ENCODE assay signal across 8 mouse cellular contexts in the genomic region with DNA sequence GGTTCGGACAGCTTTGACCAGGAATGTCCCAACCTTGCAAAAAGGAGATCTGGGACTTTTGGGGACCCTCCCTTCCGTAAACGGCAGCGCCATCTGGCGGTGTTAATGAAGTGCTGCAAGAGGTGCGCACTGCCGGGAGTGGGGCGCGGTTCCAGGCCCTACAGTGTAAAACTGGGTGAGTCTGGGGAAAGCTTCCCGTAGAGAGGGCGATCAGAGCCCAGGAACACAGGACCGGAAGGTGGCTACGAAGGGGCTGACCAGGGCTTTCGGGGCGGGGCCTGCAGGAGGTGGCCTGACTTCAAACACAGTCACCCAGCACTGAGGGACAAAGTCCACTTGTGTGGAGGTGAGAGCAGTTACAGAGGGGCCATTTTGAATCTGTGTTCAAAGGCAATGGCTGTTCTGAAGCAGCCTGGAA. TPM values are rescaled to one million over a fixed set of nuclear protein-coding genes. Genes with fewer than 3 reads are reported as not detected.
DNase-seq lines count a peak whose midpoint lies in the region; ATAC-seq and TF ChIP-seq lines count a peak whose summit lies in the region.

No protein-coding gene starts in this region.

- H3K9ac ChIP-seq in ES-Bruce4 (ENCODE audit: low read depth, poor library complexity, severe bottlenecking) = peak overlapping the region; percentile 73
- peak overlapping the region; percentile 37; the same call in 1 of the 2 replicates for H3K9ac ChIP-seq in embryonic facial prominence, embryonic 11.5 days (replicated peaks; ENCODE audit: low read length)

- no peaks in the 10 kb centered on the region for H3K36me3 ChIP-seq in ES-Bruce4 (ENCODE audit: control insufficient read depth, insufficient read depth, low read length, poor library complexity, severe bottlenecking)
- no peaks in the 10 kb centered on the region for H3K36me3 ChIP-seq in embryonic facial prominence, embryonic 11.5 days (replicated peaks; ENCODE audit: control insufficient read depth, insufficient read depth, low read depth, low read length)
- H3K36me3 ChIP-seq in megakaryocyte, embryonic 14.5 days (replicated peaks; ENCODE audit: low read length) = no peaks in the 10 kb centered on the region
- no peaks in the 10 kb centered on the region for H3K36me3 ChIP-seq in testis, adult 2 months (ENCODE audit: control insufficient read depth, insufficient read depth, low read length)

- H3K27ac ChIP-seq in ES-Bruce4 (ENCODE audit: insufficient read depth, low read length) = peak overlapping the region; percentile 53
- no peak overlapping the region for H3K27ac ChIP-seq in embryonic facial prominence, embryonic 11.5 days (replicated peaks; ENCODE audit: low read depth, low read length)
- no peak overlapping the region for H3K27ac ChIP-seq in testis, adult 2 months (ENCODE audit: control insufficient read depth, insufficient read depth, low read depth, low read length)

- H3K4me1 ChIP-seq in ES-Bruce4 (ENCODE audit: control insufficient read depth, insufficient read depth, low read length) = no peaks in the 10 kb centered on the region
- peaks cover 21% of the 10 kb centered on the region for H3K4me1 ChIP-seq in embryonic facial prominence, embryonic 11.5 days (ENCODE audit: control insufficient read depth, insufficient read depth, low read length)
- H3K4me1 ChIP-seq in megakaryocyte, embryonic 14.5 days = peaks cover 45% of the 10 kb centered on the region
- H3K4me1 ChIP-seq in testis, adult 2 months (ENCODE audit: control insufficient read depth, insufficient read depth, low read length) = peaks cover 19% of the 10 kb centered on the region

- H3K27me3 ChIP-seq in ES-Bruce4 (ENCODE audit: control insufficient read depth, insufficient read depth, low read length, poor library complexity, severe bottlenecking) = peaks cover 30% of the 10 kb centered on the region
- peaks cover 50% of the 10 kb centered on the region for H3K27me3 ChIP-seq in embryonic facial prominence, embryonic 11.5 days (ENCODE audit: control insufficient read depth, insufficient read depth, low read length)
- peaks cover 77% of the 10 kb centered on the region for H3K27me3 ChIP-seq in megakaryocyte, embryonic 14.5 days (replicated peaks)
- H3K27me3 ChIP-seq in testis, adult 2 months (ENCODE audit: control insufficient read depth, insufficient read depth, low read length) = peaks cover 23% of the 10 kb centered on the region

- H3K4me2 ChIP-seq in embryonic facial prominence, embryonic 11.5 days (ENCODE audit: low read depth, low read length) = peak overlapping the region; percentile 25

- DNase-seq in cerebellum, adult 18-20 months = peak; percentile 34 to 64
- no peak for DNase-seq in cerebellum, adult 9-11 months
- peak; percentile 77 for DNase-seq in embryonic facial prominence, embryonic 11.5 days (ENCODE audit: low spot score)
- peak; percentile 63 to 79 for DNase-seq in heart, postnatal 14 days
- peak; percentile 84 to 91 for DNase-seq in kidney, postnatal 4 days

- H3K9me3 ChIP-seq in ES-Bruce4 (replicated peaks; ENCODE audit: control insufficient read depth, insufficient read depth, low read length, poor library complexity, severe bottlenecking) = no peaks in the 10 kb centered on the region
- H3K9me3 ChIP-seq in embryonic facial prominence, embryonic 11.5 days (replicated peaks; ENCODE audit: control insufficient read depth, low read length) = no peaks in the 10 kb centered on the region
- H3K9me3 ChIP-seq in megakaryocyte, embryonic 14.5 days = no peaks in the 10 kb centered on the region

- intact Hi-C loops in heart, postnatal 14 days (cut with DNase I) = loop anchor here (5.0 kb wide), 1 partner anchor 168 kb away; no protein-coding TSS in a partner anchor

- no peak for TF ChIP-seq EP300 in ES-Bruce4 (IDR thresholded peaks at IDR 0.05; ENCODE audit: insufficient read depth, low read depth, low read length)

- no peak for TF ChIP-seq POLR2A in ES-Bruce4 (IDR thresholded peaks at IDR 0.05; ENCODE audit: insufficient read depth, low read length)
- TF ChIP-seq POLR2A in testis, adult 2 months (IDR thresholded peaks at IDR 0.05; ENCODE audit: control insufficient read depth, low read depth, low read length) = no peak

- under 1% methylated on average over 15 of the region's 15 CpGs for WGBS in embryonic facial prominence, embryonic 11.5 days

- H3K4me3 ChIP-seq in ES-Bruce4 (ENCODE audit: low read depth, low read length) = peak overlapping the region; percentile 71
- no peak overlapping the region; the same call in 1 of the 2 replicates for H3K4me3 ChIP-seq in embryonic facial prominence, embryonic 11.5 days (ENCODE audit: low read depth, low read length)
- peak overlapping the region; percentile 1 for H3K4me3 ChIP-seq in megakaryocyte, embryonic 14.5 days (replicated peaks)
- H3K4me3 ChIP-seq in testis, adult 2 months (ENCODE audit: control insufficient read depth, low read depth, low read length) = peak overlapping the region; percentile 63

- peak; percentile 89 for TF ChIP-seq CTCF in ES-Bruce4 (IDR thresholded peaks at IDR 0.05; ENCODE audit: low read depth, low read length)
- TF ChIP-seq CTCF in testis, adult 2 months (IDR thresholded peaks at IDR 0.05; ENCODE audit: control insufficient read depth, insufficient read depth, insufficient replicate concordance, low read depth, low read length) = peak; percentile 82; the same call in 1 of the 2 replicates

- peak; percentile 45 for ATAC-seq in embryonic facial prominence, embryonic 11.5 days (replicated peaks; ENCODE audit: insufficient number of reproducible peaks, low FRiP score, low TSS enrichment, low read depth)

RNA-seq across cellular contexts. Expression of gene Dnajc22, which starts 6.2 kb away (rescaled TPM):
- polyA plus RNA-seq in ES-Bruce4 (2011; ENCODE audit: insufficient read depth, insufficient read length, low read depth, missing spikeins) = 5.0 and 5.4 TPM in 2 replicates
- 0.18 and 0.56 TPM in 2 replicates for polyA plus RNA-seq in embryonic facial prominence, embryonic 11.5 days (2014; fragmentation: Nextera tagmentation; extraction: Ambion mirVana)
- under 1 TPM; 0.27 to 0.45 TPM for total RNA-seq in heart, postnatal 14 days (2021)
- not detected in 2 replicates for polyA plus RNA-seq in megakaryocyte, embryonic 14.5 days (2012; ENCODE audit: insufficient read depth, low replicate concordance)
- polyA plus RNA-seq in testis, adult 2 months (2012; rRNA removed) = 4.1 TPM in 2 replicates

RNA-seq across cellular contexts. Expression of gene C1ql4, which starts 11.5 kb away (rescaled TPM):
- 0.96 TPM in 1 of 2 replicates, not detected in the other for polyA plus RNA-seq in ES-Bruce4 (2011; ENCODE audit: insufficient read depth, insufficient read length, low read depth, missing spikeins)
- 1.0 and 1.1 TPM in 2 replicates for polyA plus RNA-seq in embryonic facial prominence, embryonic 11.5 days (2014; fragmentation: Nextera tagmentation; extraction: Ambion mirVana)
- not detected for total RNA-seq in heart, postnatal 14 days (2021)
- polyA plus RNA-seq in megakaryocyte, embryonic 14.5 days (2012; ENCODE audit: insufficient read depth, low replicate concordance) = not detected in 2 replicates
- polyA plus RNA-seq in testis, adult 2 months (2012; rRNA removed) = 0.72 and 1.0 TPM in 2 replicates

RNA-seq across cellular contexts. Expression of gene Troap, which starts 24.8 kb away (rescaled TPM):
- polyA plus RNA-seq in ES-Bruce4 (2011; ENCODE audit: insufficient read depth, insufficient read length, low read depth, missing spikeins) = 43.3 and 46.5 TPM in 2 replicates
- 20.6 and 23.8 TPM in 2 replicates for polyA plus RNA-seq in embryonic facial prominence, embryonic 11.5 days (2014; fragmentation: Nextera tagmentation; extraction: Ambion mirVana)
- total RNA-seq in heart, postnatal 14 days (2021) = 1 to 10 TPM; 2.1 to 2.2 TPM
- polyA plus RNA-seq in megakaryocyte, embryonic 14.5 days (2012; ENCODE audit: insufficient read depth, low replicate concordance) = 27.8 and 75.4 TPM in 2 replicates
- polyA plus RNA-seq in testis, adult 2 months (2012; rRNA removed) = 15.2 and 17.5 TPM in 2 replicates

RNA-seq across cellular contexts. Expression of gene Spats2, which starts 26.6 kb away (rescaled TPM):
- polyA plus RNA-seq in ES-Bruce4 (2011; ENCODE audit: insufficient read depth, insufficient read length, low read depth, missing spikeins) = 60.7 and 65.1 TPM in 2 replicates
- polyA plus RNA-seq in embryonic facial prominence, embryonic 11.5 days (2014; fragmentation: Nextera tagmentation; extraction: Ambion mirVana) = 59.6 and 68.5 TPM in 2 replicates
- total RNA-seq in heart, postnatal 14 days (2021) = 10 to 100 TPM; 11.4 to 12.3 TPM
- polyA plus RNA-seq in megakaryocyte, embryonic 14.5 days (2012; ENCODE audit: insufficient read depth, low replicate concordance) = 5.3 and 8.2 TPM in 2 replicates
- polyA plus RNA-seq in testis, adult 2 months (2012; rRNA removed) = 34.2 and 35.8 TPM in 2 replicates

RNA-seq across cellular contexts. Expression of gene Prph, which starts 44.2 kb away (rescaled TPM):
- 8.0 and 11.5 TPM in 2 replicates for polyA plus RNA-seq in ES-Bruce4 (2011; ENCODE audit: insufficient read depth, insufficient read length, low read depth, missing spikeins)
- 17.1 and 20.6 TPM in 2 replicates for polyA plus RNA-seq in embryonic facial prominence, embryonic 11.5 days (2014; fragmentation: Nextera tagmentation; extraction: Ambion mirVana)
- total RNA-seq in heart, postnatal 14 days (2021) = under 1 TPM; 0.44 to 0.86 TPM
- not detected in 2 replicates for polyA plus RNA-seq in megakaryocyte, embryonic 14.5 days (2012; ENCODE audit: insufficient read depth, low replicate concordance)
- polyA plus RNA-seq in testis, adult 2 months (2012; rRNA removed) = 0.14 and 0.36 TPM in 2 replicates
